Mouse (Mus musculus): ENCODE data around the gene Pth1r.

Pth1r gene

DNA sequence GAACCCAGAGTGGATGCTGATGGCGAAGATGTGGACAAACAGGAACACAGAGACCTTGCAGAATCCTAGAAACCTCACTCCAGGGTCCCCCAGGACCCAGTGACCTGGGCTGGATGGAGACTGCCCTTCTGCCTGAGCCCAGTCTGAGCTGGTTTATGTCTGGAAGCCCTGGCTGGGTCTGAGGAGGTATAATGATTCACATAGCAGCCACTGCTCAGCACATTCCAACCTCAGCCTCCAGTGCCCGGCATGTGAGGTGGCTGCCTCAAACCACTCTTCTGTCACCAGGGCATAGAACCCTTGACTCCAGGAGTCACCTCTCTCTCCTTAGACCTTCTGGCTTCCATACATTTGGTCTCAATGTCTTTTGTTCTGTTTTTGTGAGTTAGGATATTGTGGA lies 1.5 kb upstream of the Pth1r start:
- no peak for DNase-seq

DNA sequence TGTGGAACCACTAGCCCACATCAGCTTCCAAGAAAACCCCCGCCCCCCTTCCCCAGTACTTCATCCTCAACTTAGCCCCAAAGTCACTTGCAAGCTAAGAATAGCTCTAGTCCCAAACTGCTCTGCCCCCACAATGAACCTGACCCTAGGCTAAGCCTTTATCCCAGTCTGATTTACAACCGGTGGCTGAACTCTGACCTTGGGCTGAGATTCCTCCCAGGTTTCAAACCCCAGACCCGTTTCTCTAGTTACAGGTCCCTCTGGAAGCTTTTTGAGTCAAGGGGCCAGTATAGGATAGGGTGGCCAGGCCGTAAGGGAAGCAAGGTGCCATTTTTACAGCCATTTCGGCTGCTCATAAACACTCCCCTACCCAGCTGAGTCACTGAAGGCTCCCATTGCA lies 707 bp downstream of the Pth1r start:
- no peak for DNase-seq

DNA sequence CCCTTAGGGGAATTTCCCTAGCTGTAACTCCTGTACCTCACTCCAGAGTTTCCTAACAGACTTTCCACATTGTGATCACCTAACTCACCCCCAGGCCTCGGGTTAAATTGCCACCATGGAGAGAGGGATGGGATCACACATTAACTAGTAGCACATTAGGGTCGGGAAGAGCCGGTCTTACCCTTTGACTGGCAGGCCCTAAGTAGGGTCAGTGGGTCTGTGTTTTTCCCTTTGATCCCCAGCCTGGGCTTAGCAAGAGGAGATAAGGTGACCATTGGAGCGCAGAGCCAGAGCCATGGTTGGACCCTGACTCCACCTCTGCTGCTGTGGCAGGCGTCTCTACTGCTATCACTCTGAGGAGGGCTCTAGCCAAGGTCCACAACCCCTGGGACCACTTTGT lies 1.2 kb downstream of the Pth1r start:
- no peak for DNase-seq

GRCm38 (mm10) chr9:110743456-110744323 lies 3.3 kb downstream of the Pth1r start:
- peak; percentile 95 for DNase-seq

DNA sequence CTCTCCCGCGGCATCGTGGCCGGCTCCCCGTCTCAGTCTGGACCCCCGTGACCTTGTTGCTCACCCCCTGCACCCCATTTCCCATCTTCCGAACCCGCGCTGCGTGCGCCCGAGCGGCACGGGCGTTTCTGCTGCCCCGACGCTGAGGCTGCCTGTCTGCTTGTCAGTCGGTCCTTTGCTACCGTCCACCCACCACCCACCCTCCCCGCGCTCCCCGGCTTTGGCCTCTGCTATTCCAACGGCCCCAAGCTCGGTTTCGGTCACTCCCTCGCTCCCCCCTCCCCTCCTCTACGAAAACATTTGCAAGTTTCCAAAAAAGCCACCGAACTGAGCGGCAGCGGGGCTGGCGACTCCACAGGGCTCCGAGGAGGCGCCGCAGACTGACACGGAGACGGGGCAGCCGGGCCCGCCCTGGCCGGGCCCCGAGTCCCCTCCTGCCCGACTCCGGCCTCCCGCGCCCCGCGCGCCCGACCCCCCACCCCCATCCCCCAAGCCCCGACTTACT lies 3.9 kb downstream of the Pth1r start:
- no peak for DNase-seq

DNA sequence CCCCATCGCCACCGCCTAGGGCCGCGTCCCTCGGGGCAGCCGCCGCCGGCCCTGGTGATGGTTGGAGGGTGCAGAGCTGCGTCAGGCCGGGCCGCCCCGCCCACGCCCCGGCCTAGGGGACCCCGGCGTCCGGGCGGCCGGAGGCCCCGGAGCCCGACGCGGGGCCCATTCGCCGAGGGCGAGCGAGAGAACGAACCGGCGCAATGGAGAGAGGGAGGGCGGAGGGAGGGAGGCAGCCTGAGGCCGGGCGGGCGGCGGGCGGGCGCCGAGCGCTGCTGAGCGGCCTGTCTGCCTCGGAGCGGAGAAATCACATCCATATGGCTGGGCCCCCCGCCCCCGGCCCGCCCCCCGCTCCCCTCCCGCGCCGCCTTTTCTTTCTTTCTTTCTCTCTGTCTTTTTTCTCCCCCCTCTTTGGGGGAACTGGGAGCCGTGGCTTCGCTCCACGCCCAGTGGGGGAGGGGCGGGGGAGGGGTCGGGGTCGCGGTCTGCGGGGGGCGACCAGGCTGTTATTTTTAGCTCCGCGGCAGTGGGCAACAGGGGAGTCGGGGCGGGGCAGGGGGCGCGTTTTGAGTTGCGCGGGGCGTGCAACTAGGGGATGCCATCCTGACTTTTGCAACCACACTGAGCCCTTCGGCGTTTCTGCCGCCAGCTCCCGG lies 4.5 kb downstream of the Pth1r start:
- peak; percentile 95 for DNase-seq

- no peak for DNase-seq
These were observed 5.1 kb downstream of the Pth1r start, which contains the start of gene Myl3 for GRCm38 (mm10) chr9:110741711-110742294. Myl3 (plus strand) TSS chr9:110741861.

GRCm38 (mm10) chr9:110739961-110740360 lies 7.0 kb downstream of the Pth1r start:
- DNase-seq = no peak

GRCm38 (mm10) chr9:110738054-110738453 lies 8.9 kb downstream of the Pth1r start:
- DNase-seq = no peak

DNA sequence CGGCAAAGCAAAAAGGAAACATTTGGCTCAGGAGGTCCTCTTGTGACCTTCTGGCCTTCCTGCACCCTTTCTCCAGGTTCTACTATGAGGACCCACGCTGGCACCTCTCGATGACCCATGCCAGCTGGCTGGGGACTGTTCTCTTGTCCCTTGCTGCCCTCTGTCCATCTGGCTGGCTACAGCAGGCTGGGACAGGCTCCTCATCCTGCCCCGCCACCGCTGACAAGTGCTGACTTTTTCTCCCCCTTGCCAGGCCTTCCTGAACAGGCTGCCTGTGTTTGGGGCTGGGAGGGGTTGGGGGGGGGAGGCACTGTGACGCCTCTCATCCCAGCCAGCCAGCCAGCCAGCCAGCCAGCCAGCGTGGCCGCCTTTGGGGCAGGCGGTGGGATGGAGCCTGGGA lies 10.6 kb downstream of the Pth1r start:
- DNase-seq = no peak

DNA sequence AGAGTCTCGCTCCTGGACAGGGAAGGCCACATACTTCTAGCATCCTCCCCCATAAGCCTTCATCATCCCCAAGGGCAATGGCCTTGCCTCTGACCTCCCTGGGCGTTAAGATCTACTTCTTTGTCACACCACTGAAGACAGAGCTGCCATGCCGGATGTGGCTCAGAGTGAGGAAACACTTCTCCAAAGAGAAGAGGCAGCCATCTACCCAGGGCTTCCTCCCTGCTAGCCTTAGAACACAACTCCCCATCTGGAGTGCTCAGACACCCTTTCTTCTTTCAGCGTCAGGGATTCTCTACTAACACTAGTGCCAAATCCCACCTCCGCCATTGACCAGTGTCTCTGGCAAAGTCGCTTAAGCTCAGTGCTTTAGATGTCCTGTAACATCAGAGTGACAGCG lies 12.8 kb downstream of the Pth1r start:
- no peak for DNase-seq

DNA sequence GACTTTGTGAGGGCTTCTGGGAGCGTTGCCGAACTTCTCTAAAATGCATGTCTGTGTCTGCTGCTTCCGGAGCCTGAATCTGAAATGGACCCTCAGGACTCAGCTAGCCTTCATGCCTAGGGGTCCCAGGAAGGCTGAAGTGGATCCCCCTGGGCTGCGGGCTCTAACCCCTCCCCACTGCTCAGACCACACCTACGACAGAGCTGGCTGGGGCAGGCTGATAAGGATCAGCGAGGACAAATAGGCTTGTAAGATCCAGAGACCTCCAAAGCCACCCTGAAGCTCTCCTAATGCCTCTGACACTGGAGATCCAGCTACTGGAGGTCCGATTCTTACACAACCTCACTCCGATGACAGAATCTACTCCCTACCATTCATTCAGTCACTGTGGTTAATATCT lies 13.8 kb downstream of the Pth1r start:
- DNase-seq = no peak

DNA sequence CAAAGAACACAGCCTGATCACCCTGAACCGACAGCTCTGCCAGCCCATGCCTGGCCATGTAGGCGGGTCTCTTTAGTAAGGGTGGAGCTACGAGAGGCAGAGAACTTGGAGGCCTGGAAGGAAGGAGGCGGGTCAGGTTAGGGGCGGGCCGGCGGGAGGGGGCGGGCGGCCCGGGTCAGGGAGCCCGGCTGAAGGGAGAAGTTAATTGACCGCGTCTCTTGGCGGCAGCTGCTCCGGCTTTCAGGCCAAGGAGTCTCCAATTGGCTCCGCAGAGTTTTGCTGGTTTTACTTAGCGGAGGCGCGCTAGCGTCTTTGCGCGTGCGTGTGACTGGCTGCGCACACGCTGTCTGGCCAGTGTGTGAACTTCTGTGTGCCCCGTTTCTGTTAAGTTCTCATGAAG lies 14.3 kb downstream of the Pth1r start:
- peak; percentile 99 for DNase-seq

DNA sequence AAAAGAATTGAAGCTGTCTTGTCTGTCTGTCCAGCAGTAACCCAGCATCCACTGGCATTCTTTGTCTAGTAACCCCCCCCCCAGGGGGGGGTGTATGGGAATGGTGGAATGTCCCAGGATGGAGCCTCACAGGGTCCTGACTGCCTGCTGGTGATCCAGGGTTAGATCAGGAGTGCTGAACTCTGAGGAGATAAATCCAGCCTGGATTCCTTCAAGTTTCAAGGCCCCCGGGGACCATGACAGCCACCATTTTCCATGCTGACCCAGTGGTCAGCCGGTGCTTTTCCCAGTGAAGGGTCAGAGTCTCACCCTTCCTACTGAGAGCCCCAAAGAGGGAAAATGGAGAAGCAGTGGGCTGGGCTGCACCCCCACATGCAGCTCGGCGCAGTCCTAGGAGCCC lies 15.1 kb downstream of the Pth1r start:
- peak; percentile 94 for DNase-seq

DNA sequence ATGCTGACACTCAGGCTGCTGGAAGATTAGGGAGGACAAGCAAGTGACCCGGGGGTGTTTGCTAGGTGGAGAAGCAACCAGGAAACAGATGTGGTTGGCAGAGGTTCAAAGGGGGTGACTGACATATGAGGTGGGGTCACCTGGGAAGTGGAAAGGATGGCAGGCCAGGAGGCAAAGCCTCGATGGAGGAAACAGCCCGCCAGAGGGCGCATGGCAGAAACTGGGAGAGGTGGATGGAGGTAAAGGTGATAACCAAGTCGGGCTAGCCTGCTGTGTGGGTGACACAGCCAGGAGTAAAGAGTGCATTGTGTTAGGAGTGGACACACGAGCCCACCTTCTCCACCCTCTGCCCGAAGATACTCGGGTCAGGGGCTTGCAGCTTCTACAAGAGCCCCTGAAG lies 17.1 kb downstream of the Pth1r start:
- DNase-seq = no peak

GRCm38 (mm10) chr9:110726867-110727266 lies 20.1 kb downstream of the Pth1r start:
- no peak for DNase-seq

GRCm38 (mm10) chr9:110725721-110726135 lies 21.2 kb downstream of the Pth1r start:
- peak; percentile 94 for DNase-seq

- no peak for DNase-seq
These were observed 24.9 kb downstream of the Pth1r start for GRCm38 (mm10) chr9:110722060-110722459.

DNA sequence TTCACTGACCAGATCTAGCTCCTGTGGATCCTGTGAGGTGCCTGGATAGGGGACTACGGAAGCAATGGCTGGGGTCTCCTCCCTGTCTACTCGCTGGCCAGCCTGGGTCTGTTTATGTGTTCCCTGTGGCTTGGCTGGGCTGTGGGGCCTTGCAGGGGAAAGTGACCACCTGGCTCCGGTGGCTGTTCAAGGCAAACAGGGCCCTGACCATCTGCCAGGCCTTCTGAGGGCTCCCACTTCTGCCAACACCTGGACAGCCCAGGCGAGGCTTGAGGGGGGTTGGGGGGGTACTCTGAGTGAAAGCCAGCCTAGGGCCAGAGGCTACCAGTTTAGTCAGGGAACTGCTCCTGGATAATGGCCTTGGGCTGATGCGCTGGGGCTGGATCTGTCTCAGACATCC lies 27.0 kb downstream of the Pth1r start:
- no peak for DNase-seq

GRCm38 (mm10) chr9:110718810-110719209 lies 28.1 kb downstream of the Pth1r start:
- no peak for DNase-seq

DNA sequence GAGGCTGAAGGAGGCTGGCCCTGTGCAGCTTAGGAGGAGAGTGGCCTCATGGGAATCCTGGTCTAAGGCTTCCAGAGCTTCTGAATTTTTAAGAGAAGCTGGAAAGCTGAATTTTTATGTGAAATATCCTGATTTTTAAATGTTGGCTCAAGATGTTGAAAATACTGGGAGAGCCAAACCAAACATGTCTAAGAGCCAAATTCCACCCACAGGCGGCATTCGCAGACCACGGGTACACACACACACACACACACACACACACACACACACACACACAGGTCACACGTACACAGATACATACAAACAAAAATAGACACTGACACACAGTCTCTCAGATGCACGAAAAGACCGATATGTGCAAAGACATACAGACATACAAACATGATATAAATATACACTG lies 28.9 kb downstream of the Pth1r start:
- DNase-seq = no peak

GRCm38 (mm10) chr9:110716775-110717174 lies 30.2 kb downstream of the Pth1r start:
- no peak for DNase-seq

DNA sequence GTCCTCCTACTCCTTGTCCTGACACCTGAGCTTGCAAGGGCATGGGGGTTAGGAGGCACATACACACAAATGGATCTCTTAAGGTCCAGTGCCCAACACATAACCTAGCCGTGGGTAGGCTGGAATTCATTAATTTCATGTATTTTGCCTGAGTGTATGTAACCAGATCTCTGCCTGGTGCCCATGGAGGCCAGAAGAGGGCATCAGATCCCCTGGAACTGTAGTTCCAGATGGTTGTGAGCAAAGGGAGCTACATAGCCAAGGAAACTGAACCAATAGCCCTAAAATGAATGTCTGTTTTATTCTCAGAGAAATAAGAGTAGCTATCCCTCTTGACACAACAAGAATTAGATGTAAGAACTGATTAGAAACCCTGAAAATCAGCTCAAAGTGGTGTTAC lies 31.5 kb downstream of the Pth1r start:
- no peak for DNase-seq

DNA sequence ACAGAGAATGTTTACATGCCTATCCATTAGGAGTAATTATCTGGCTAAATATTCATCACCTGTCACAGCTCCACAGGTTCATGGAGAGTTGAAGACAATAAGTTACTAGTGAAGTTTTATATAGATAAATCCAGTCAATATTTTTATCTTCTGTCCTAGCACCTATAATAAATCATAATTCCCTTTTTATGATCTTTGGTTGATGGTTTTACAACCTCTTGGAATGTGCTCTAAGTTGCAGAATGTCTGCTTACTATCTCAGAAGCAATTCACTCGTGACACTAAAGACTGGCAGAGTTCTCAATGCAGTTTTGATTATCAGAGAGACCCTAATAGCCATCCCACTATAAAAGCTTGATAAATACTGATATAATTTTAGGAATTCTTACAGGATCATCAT lies 33.6 kb downstream of the Pth1r start:
- no peak for DNase-seq

Data from heart, adult 11 months (tissue).